Mouse (Mus musculus) CD8-positive naive resting alpha-beta T cell, adult 2 months (primary cell): ENCODE measurements at regions not wholly inside any gene's neighbourhood (a gene's known extent, or its start where the extent isn't known, plus 50 kb on each side); places are given as distances from the start of the nearest gene placed in this dataset.

Experiments used
- DNase-seq, 2 experiments: peaks; one replicate each; pipeline ENCODE4 v3.0.0; 2022; ENCODE audit warnings: low read depth in 2 of 2, low spot score in 2 of 2

DNA sequence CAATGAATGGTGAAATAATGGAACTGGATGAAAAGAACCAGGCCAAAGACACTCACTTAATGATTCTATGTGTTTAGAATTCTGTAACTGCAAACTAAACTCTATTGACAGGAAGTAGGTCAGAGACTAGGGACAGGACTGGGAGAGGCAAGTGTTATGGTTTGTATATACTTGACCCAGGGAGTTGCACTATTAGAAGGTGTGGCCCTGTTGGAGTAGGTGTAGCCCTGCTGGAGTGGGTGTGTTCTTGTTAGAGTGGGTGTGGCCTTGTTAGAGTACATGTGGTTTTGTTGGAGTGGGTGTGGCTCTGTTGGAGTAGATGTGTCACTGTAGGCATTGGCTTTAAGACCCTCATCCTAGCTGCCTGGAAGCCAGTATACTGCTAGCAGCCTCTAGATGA, 93.0 kb upstream of the Npas2 start:
- DNase-seq = no peak

DNA sequence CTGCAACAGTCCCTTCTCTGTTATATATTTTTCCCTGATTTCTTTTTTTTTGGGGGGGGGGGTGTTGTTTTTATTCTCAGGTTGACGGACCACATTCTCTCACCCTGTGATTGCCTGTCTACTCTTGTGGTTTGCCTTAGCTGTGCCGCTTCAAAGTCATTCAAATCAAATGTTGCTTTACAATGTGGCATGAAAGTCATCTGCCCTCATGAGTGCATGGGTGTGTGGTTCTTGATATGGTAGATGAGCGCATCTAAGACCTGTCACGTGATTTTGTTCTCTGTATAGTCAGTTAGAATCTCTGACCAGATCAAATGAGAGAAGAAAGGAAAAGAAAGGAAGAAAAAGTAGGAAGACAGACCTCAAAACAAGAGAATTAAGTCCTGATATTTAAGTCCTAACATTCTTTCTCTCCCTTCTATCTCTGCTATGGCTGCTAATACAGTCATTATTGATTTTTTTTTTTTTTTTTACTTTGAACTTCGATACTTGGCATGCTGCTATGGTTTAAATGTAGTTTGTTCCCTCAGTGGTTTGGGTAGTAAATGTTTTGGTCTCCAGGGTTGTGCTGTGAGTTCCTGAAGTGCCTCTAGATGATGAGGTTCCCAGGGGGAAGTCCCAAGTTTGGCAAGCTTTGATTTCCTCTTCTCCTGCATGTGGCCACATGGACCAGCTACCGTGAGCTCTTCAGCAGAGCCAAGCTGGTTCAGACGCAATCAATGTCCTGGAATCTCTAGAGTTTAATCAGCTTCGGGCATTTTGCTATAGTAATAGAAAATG, 91.2 kb upstream of the Npas2 start:
- DNase-seq = peak in 1 of 2 experiments; percentile 28

- DNase-seq = no peak
Observed at GRCm38 (mm10) chr1:39102989-39103910, 90.3 kb upstream of the Npas2 start.

DNA sequence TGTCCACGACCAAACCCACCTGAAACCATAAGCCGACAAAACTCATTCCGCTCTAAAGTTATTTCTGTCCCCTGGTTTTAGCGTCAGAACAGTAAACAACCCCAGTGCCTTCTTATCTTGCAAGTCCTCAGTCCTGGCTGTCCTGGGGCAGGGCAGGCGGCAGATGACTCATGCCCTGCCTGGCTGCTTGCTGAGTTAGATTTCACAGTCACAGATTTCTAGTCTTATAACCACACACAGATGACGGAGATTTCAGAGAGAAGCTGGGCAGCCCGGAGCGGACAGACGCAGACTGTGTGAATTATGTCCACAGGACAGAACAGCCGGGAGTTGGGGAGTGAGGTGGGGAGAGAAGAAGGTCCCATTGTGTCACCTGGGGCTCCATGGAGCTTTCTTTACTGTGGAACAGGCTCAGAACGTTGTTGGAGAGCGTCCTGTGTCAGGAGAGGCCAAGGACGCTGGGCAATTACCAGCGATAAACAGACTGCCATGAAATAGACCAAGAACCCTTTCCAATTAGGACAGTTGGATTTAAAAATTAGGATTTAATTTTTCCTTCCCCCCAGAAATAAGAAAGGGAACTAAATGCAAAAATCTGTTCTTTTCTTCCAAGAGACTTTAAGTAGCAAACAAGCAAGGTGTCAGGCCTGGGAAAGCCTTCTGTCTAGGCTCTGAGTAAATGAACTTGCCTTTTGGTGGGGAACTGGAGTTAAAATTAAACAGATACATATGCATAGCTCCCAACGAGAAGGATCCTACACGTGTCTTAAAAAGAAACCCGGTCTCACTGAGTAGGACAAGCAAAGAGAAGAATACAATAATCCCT, 87.8 kb upstream of the Npas2 start:
- DNase-seq = peak in 1 of 2 experiments; percentile 36

- DNase-seq = no peak
Observed at GRCm38 (mm10) chr1:39106372-39106643, 87.2 kb upstream of the Npas2 start.

- DNase-seq = no peak
Observed at GRCm38 (mm10) chr1:39106650-39107049, 86.9 kb upstream of the Npas2 start.

DNA sequence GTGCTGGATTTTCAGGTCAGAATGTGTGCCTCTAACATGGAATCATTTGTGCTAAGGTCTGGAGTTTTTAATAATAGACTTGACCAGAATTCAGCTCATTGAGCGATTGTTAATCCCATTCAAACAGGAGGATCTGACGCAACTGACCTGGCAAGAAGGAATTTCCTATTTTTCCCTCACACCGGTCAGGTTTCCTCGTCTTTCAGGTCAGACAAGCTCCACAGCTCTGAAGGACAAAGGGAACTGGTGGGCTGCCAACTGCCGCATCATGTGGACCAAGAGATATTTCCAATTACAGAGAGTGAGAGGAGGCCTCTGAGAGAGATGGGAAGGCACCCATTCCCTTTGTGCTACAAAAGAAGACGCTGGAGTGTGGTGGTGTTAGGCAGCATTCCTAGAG, 77.2 kb upstream of the Npas2 start:
- no peak for DNase-seq

- no peak for DNase-seq
Observed at GRCm38 (mm10) chr1:39122316-39123015, 71.1 kb upstream of the Npas2 start.

GRCm38 (mm10) chr1:39123081-39123812, 70.3 kb upstream of the Npas2 start:
- no peak for DNase-seq

DNA sequence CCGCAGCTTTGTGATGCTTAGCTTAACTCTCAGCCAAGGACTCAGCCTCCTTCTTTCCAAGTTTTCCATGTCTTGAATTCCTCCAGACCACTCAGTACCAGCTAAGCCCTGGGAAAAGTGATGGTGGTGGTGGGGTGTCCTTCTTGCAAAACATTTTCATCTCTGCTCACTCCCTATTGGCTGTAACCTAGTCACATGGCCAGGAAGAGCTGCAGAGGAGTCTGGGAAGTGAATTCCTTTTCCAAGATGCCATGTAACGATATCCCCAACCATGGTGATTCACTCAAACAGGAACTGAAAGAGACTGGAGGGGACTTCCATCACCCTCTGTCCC, 69.8 kb upstream of the Npas2 start:
- no peak for DNase-seq

- no peak for DNase-seq
Observed at GRCm38 (mm10) chr1:39134521-39134920, 59.0 kb upstream of the Npas2 start.

- DNase-seq = no peak
Observed at GRCm38 (mm10) chr1:39143054-39143453, 50.5 kb upstream of the Npas2 start.

DNA sequence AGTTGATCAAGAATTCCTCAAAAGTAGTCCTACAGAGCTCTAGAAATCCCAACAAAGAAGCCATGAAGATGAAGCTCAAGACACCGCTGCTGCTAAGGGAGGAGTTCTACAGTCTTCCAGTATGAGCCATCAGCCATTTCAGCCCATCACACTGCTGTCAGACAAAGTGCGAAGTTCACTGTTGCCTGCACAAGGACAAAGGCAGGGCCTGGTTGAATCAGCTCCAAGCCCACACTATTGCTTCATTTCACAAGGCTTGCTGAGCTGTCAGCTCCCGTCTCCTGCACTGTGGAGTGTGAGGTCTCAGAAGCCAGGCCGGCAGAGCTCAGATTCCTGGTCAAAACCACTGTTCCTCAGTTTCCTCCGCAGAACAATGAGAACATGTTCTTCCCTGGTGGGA, 49.9 kb upstream of the Npas2 start:
- no peak for DNase-seq
